ENCODE assay signal across 12 mouse cellular contexts in the genomic region with DNA sequence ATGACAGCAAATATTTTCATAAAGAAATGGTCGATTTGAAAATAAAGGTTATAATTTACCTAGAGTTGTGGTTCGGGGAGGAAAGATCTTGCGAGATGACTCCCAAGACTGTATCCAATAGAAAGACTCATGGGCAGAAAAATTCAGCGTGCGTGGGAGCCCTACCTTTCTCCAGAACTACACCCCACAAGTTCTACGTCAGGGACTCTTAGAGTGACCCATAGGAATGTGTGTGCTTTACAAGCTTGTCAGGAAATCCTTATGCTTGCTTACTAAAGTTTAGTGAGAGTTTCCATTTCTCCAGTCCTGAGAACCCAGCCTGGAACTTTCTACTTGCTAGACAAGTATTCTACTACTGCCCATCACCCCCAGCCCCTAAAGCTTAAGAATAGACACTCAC.
"Had no signal": no experiment of that assay in that cellular context is flagged by ENCODE, and none has a peak within 500 bp of the region (broad histone marks: within the 10 kb centered on the region; RNA-seq: fewer than 3 reads in every experiment).

No protein-coding gene starts in this region.

- H3K27ac ChIP-seq: kidney, embryonic 15.5 days; left cerebral cortex, adult 2 months; liver, embryonic 13.5 days had no signal

- H3K9ac ChIP-seq: kidney, embryonic 15.5 days; liver, embryonic 13.5 days; lung, embryonic 14.5 days had no signal

- H3K9me3 ChIP-seq: kidney, embryonic 15.5 days; liver, embryonic 13.5 days had no signal

- H3K4me3 ChIP-seq: kidney, embryonic 15.5 days; left cerebral cortex, adult 2 months; liver, embryonic 13.5 days had no signal

- DNase-seq: kidney, adult 8-10 months; kidney, postnatal 10 days; kidney, postnatal 36 days; layer of hippocampus, postnatal 36 days; liver, embryonic 13.5 days; lung, embryonic 14.5 days; midbrain, embryonic 14.5 days; thymus, adult 18-20 months; thymus, postnatal 36 days had no signal

- H3K27me3 ChIP-seq: kidney, embryonic 15.5 days had no signal

- H3K36me3 ChIP-seq: kidney, embryonic 15.5 days; liver, embryonic 13.5 days had no signal

- H3K4me2 ChIP-seq: kidney, embryonic 15.5 days; liver, embryonic 13.5 days; lung, embryonic 14.5 days; midbrain, embryonic 11.5 days had no signal
